Mouse (Mus musculus) ZHBTc4 (cell line): Measurements from ENCODE around the gene Gm3173.
"Not testable (repeated sequence)": the region's sequence is repeated elsewhere in the genome, so short reads cannot be mapped to it uniquely, and the experiment has no call there.

ENCODE experiments used
- DNase-seq: peaks from one replicate; pipeline ENCODE4 v3.0.0-alpha.2; 2011; ENCODE audit warnings: low read depth, low spot score

The Gm3173 gene

DNA sequence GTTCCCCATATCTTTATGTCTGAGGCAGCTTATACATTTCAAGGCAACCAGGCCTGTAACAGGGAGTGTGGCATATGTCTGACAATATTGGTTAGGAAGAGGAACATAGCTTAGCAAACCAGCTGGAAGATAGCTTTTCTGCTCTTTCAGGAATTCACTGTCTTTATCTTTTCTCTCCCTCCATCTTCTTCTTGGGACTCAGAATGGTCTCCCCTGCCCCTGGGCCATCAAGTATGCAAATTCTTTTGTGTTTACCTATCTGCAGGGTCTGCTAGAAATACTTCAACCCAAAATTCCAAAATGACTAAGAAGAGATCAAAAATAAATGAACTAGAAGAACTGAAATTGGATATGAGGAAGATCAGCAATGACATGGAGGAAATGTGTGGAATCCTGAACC, at the start of gene Gm3173:
TSS of gene Gm3173 (plus strand) at position 301 of the 400 bp plus-strand sequence.
- not testable (repeated sequence) for DNase-seq

DNA sequence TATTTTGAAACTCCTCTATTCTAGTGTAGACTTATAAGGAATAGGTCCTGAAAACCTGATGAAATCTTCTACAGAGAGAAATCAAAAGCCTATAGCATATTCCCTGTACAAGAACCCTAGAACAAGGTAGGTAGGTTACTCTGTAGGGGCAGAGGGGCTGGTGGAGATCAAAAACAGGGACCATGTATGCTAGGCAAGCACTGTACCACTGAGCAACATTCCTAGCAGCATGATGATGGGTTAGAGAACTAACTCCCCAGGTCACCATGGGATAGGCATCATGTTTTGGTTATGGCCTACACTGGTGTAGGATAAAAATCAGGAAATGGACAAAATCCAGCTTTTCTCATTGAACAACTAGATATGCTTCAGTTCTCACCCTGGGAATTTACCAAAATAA, 45.2 kb upstream of the Gm3173 start:
- not testable (repeated sequence) for DNase-seq

DNA sequence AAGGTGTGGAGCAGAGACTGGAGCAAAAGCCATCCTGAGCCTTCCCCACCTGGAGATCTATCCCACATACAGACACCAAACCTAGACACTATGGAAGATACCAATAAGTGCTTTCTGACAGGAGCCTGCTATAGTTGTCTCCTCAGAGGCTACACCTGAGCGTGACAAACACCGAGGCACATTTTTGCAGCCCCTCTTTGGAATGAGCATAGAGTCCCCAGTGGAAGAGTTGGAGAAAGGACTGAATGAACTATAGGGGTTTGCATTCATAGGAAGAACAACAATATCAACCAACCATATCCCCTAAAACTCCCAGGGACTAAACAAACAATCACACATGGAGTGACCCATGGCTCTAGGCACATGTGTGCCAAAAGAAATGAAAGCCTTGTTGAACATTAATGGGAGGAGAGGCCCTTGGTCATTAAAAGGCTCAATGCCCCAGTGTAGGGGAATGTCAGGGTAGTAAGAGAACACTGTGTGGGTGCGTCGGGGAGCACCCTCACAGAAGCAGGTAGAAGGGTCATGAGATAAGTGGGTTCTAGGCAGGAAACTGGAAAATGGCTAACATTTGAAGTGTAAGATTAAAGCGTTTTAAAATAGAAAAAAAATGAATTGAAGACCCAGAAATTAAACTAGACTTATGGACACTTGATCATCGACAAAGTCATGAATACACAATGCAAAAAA, 37.8 kb upstream of the Gm3173 start:
- DNase-seq = not testable (repeated sequence)

DNA sequence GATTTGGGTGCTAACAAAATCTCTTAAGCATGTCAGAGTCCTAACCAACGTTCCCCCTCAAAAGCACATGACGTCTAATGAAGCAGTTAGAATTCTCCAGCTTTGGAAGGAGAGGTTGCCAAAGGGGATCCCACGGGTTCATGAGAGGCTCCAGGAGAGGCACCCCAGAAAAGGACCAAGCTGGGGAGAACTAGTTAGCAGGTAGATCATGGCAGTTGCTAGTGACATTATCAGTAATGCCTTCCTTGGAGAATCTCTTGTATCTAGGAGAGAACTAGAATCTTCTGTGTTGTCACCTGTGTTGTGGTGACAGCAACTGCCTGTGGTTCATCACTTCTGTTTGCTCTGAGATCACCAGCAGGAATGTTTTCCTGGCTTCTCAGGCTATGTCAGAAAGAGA, 33.6 kb upstream of the Gm3173 start, which contains the start of gene Gm3159:
TSS of gene Gm3159 (plus strand) at position 301 of the 400 bp plus-strand sequence.
- not testable (repeated sequence) for DNase-seq

DNA sequence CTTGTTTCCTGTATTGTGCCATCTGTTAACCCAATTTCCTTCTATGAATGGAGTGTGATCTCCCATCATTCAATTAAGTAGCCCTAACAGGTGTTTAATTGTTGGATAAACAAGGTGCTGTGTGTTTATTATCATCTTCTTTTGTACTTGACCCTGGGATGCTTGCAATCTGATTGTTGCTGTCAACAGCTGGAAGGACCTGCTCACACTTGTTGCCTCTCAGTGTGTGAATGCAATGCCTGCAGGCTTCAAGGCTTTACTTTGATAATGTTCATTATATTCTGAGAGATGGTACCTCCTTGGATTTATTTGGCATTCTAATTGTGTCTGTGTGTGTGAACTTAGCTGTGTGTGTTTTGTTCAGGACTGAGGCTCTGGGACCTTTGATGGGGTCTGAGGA, 32.2 kb upstream of the Gm3173 start:
- DNase-seq = not testable (repeated sequence)

DNA sequence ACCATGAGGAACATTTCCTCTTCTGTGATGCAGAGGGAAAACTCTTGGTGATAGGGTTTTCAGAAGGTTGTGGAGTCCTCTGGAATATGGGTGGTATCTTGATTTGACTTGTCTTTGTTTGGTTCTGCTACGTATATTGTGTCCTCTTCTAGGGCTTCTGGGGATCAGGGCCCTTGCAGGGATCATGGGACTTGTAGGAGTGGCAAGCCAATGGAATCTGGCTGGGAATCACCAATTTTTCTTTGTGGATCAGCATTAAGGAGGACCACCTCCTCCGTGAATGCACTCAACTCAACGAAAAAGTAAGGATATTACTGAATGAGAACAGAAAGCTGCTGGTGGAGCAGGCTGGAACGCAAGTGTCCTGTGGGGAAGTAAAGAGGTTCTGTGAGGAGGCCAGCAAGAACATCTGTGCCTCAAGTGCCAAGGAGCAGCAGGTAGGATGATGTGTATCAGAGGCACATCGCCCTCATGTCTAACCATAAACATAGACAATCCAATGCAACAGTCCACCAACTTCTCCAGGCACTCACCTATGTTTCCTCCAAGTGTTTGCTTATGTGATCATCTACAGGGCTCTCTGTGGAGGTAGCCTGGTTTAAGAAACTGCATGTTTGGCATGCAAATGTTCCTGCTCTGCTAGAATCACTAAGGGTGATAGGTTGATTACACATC, 30.5 kb upstream of the Gm3173 start:
- DNase-seq = not testable (repeated sequence)

DNA sequence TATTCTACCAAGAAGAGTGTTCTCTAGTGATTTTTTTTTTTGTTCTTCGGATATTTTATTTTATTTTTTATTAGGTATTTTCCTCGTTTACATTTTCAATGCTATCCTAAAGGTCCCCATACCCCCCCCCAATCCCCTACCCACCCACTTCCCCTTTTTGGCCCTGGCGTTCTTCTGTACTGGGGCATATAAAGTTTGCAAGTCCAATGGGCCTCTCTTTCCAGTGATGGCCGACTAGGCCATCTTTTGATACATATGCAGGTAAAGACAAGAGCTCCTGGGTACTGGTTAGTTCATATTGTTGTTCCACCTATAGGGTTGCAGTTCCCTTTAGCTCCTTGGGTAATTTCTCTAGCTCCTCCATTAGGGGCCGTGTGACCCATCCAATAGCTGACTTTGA, 29.5 kb upstream of the Gm3173 start:
- DNase-seq = not testable (repeated sequence)

DNA sequence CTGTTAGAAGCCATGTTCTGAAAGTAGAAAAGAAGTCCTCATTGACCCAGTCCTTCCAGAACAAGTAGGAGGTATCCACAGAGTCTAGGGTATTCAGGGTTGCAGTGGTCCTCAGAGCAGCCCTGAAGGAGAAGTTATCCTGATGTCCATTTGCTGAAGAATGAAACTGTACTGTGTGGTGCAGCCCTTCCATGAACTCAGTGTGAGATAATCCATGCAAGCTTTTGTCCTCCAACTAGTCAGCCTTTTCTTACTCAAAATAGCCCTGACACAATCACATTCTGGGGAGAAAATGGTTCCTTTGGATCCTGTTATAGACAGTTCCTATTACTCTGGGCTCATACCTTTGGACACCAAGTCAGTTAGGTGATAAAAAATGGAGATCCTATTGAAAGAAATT, 27.0 kb upstream of the Gm3173 start:
- not testable (repeated sequence) for DNase-seq

DNA sequence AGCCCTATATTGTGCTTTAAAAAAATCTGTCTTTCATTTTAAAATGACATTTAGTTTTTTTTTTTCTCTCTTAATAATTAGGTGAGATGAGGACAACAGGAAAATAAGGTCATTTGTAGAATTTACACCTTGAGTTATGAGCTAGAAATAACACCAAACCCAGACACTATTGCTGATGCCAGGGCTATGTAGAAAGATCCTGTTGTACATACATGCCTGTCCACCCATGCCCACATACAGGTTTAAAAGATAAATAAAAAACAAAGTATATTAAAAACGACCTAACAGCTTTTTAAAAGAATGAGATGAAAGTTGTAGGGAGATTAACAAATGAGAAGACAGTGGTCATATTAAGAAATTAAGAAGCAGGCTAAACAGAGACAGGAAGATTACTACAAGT, 20.9 kb upstream of the Gm3173 start:
- DNase-seq = not testable (repeated sequence)

DNA sequence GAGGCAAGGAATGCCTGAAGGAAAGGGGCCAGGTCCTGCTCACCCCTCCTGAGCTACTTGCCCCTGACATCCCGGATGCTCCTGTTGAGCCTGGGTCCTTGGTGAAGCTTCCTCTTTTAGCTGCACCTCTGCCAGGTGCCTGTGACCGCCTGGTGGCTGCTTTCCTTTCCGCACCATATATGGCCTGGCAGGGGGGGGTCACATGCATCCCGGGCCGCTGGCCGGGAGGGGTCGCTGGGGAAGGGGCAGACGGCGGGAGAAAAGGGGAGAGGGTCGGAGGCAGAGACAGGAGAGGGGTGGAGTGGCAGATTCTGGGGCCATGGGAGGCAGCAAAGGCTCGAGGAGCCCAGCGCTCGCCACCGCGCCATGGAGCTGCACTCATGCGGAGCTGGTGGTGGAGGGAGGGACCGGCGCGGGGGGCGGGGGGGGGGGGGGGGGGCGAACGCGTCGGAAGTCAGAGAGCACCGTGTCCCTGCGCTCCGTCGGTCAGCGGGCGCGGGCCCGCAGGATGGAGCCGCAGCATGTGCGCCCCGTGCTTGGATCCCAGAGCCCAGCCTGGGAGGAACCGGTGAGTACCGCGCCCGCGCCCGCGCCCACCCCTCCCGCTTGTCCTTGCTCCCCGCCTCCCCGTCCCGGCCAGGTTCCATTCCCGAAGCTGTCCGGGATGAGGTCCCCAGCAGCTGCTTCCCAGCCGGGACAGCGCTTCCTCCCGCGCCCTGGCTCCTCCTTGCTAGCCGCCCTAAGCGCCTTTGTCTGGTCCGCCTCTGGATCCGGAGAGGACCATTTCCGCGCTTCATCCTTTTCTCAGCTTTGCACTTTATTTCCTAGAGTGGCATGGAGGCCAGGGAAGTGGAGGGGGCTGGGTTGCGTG, 15.6 kb upstream of the Gm3173 start, which contains the start of gene Gm3164:
TSS of gene Gm3164 (plus strand) at position 484 of the 871 bp plus-strand sequence.
- peak; percentile 29 for DNase-seq

DNA sequence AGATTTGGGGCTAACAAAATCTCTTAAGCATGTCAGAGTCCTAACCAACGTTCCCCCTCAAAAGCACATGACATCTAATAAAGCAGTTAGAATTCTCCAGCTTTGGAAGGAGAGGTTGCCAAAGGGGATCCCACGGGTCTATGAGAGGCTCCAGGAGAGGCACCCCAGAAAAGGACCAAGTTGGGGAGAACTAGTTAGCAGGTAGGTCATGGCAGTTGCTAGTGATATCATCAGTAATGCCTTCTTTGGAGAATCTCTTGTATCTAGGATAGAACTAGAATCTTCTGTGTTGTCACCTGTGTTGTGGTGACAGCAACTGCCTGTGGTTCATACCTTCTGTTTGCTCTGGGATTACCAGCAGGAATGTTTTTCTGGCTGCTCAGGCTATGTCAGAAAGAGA, 50.7 kb downstream of the Gm3173 start, which contains the start of gene Gm3182:
TSS of gene Gm3182 (plus strand) at position 301 of the 400 bp plus-strand sequence.
- DNase-seq = not testable (repeated sequence)

DNA sequence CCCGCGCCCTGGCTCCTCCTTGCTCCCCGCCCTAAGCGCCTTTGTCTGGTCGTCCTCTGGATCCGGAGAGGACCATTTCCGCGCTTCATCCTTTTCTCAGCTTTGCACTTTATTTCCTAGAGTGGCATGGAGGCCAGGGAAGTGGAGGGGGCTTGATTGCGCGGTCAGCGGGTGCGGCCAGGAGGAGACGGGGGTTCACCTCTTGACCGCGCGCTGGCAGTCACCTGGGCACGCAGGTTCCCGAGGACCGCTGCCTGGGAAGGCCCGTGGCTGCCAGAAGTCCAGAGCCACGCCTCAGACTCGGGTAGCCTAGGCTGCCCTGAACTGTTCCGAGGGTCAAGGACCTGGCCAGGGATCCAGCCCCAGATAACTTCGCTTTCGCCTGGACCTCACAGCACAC, 68.6 kb downstream of the Gm3173 start:
- not testable (repeated sequence) for DNase-seq

DNA sequence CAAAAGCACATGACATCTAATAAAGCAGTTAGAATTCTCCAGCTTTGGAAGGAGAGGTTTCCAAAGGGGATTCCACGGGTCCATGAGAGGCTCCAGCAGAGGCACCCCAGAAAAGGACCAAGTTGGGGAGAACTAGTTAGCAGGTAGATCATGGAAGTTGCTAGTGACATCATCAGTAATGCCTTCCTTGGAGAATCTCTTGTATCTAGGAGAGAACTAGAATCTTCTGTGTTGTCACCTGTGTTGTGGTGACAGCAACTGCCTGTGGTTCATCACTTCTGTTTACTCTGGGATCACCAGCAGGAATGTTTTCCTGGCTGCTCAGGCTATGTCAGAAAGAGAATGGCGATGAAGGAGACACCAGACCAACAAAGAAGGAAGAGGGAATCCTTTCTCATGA, 124.3 kb downstream of the Gm3173 start, which contains the start of gene Gm3047:
TSS of gene Gm3047 (plus strand) at position 301 of the 400 bp plus-strand sequence.
- DNase-seq = not testable (repeated sequence)
